Mouse (Mus musculus) embryonic facial prominence, embryonic 10.5 days (tissue): ENCODE measurements at regions not wholly inside any gene's neighbourhood (a gene's known extent, or its start where the extent isn't known, plus 50 kb on each side); places are given as distances from the start of the nearest gene placed in this dataset.
A peak's percentile ranks its signal among the peaks of the same experiment; 100 is the strongest.

Source experiments
- DNase-seq: peaks from one replicate; pipeline ENCODE4 v3.0.0-alpha.2; 2017; ENCODE audit warnings: low spot score
- H3K27ac ChIP-seq: fragments of 300-500 bp; sonication (generic); replicated peaks from 2 replicates; pipeline ENCODE4 v1.5.1; 2016; ENCODE audit warnings: mild to moderate bottlenecking
- H3K27me3 ChIP-seq: fragments of 300-500 bp; sonication (generic); replicated peaks from 2 replicates; pipeline ENCODE4 v1.6.1; 2016; ENCODE audit warnings: low read depth, mild to moderate bottlenecking; ENCODE audit not compliant: poor library complexity, severe bottlenecking
- H3K36me3 ChIP-seq: fragments of 300-500 bp; sonication (generic); replicated peaks from 2 replicates; pipeline ENCODE4 v1.6.1; 2016; ENCODE audit warnings: mild to moderate bottlenecking, moderate library complexity
- H3K4me1 ChIP-seq: fragments of 300-500 bp; sonication (generic); 2 replicates; pipeline ENCODE4 v1.6.1; 2016
- H3K4me3 ChIP-seq: fragments of 300-500 bp; sonication (generic); 2 replicates; pipeline ENCODE4 v1.5.1; 2016; ENCODE audit warnings: mild to moderate bottlenecking, moderate library complexity
- H3K9me3 ChIP-seq: fragments of 300-500 bp; sonication (generic); 2 replicates; pipeline ENCODE4 v1.6.1; 2016; ENCODE audit warnings: mild to moderate bottlenecking
- WGBS: fragments of 180-500 bp; shearing (Covaris S2); methylation state at CpG from one replicate; pipeline ENCODE4 v1.1.7; 2016; 5-methylcytosine and 5-hydroxymethylcytosine counted together

GRCm38 (mm10) chr1:133503336-133503735 is 79.2 kb upstream of the Sox13 start:
- no peaks in the 10 kb centered on the region for H3K36me3 ChIP-seq
- no peak for DNase-seq
- H3K4me1 ChIP-seq, result peaks cover 8% of the 10 kb centered on the region
- H3K4me3 ChIP-seq, result no peak overlapping the region
- H3K27me3 ChIP-seq, result no peaks in the 10 kb centered on the region
- 92% methylated on average over 2 of the region's 2 CpGs for WGBS
- H3K27ac ChIP-seq, result no peak overlapping the region
- H3K9me3 ChIP-seq, result no peaks in the 10 kb centered on the region

- no peaks in the 10 kb centered on the region for H3K36me3 ChIP-seq
- H3K27me3 ChIP-seq, result no peaks in the 10 kb centered on the region
- H3K9me3 ChIP-seq, result no peaks in the 10 kb centered on the region
- DNase-seq, result no peak
- peaks cover 8% of the 10 kb centered on the region for H3K4me1 ChIP-seq
- peak overlapping the region; percentile 58 for H3K27ac ChIP-seq
- H3K4me3 ChIP-seq, result no peak overlapping the region
- WGBS, result 50% methylated on average over 13 of the region's 13 CpGs
These were observed 76.8 kb upstream of the Sox13 start for GRCm38 (mm10) chr1:133501016-133501415.

GRCm38 (mm10) chr1:133492986-133493741 is 69.0 kb upstream of the Sox13 start:
- Histone ChIP-seq H3K36me3 (no peaks in the 10 kb centered on the region), H3K27me3 (no peaks in the 10 kb centered on the region), H3K27ac (peak overlapping the region; percentile 95), H3K4me3 (peak overlapping the region; percentile 57), H3K9me3 (no peaks in the 10 kb centered on the region), H3K4me1 (peaks cover 30% of the 10 kb centered on the region)
- DNase-seq, result peak; percentile 78
- under 1% methylated on average over 29 of the region's 29 CpGs for WGBS

- Histone ChIP-seq H3K27ac (peak overlapping the region; percentile 95), H3K36me3 (no peaks in the 10 kb centered on the region), H3K9me3 (no peaks in the 10 kb centered on the region), H3K4me1 (peaks cover 30% of the 10 kb centered on the region), H3K4me3 (peak overlapping the region; percentile 57), H3K27me3 (no peaks in the 10 kb centered on the region)
- 2% methylated on average over 11 of the region's 11 CpGs for WGBS
- peak; percentile 70 for DNase-seq
These were observed 68.3 kb upstream of the Sox13 start for GRCm38 (mm10) chr1:133492291-133492985.

- 13% methylated on average over 4 of the region's 4 CpGs for WGBS
- H3K4me3 ChIP-seq, result peak overlapping the region; percentile 57
These were observed 67.7 kb upstream of the Sox13 start for GRCm38 (mm10) chr1:133491857-133492290.

GRCm38 (mm10) chr1:133487171-133487901 is 63.2 kb upstream of the Sox13 start:
- Histone ChIP-seq H3K9me3 (no peaks in the 10 kb centered on the region), H3K27ac (no peak overlapping the region), H3K4me1 (peaks cover 32% of the 10 kb centered on the region), H3K36me3 (no peaks in the 10 kb centered on the region), H3K27me3 (no peaks in the 10 kb centered on the region), H3K4me3 (no peak overlapping the region)
- DNase-seq, result no peak
- 81% methylated on average over 8 of the region's 8 CpGs for WGBS

More at GRCm38 (mm10) chr1:133491857-133492290, 67.7 kb upstream of the Sox13 start:
- H3K27ac ChIP-seq, result peak overlapping the region; percentile 95
- no peaks in the 10 kb centered on the region for H3K9me3 ChIP-seq
- no peaks in the 10 kb centered on the region for H3K27me3 ChIP-seq
- DNase-seq, result no peak
- H3K36me3 ChIP-seq, result no peaks in the 10 kb centered on the region
- peaks cover 35% of the 10 kb centered on the region for H3K4me1 ChIP-seq

- no peak for DNase-seq
- H3K36me3 ChIP-seq, result no peaks in the 10 kb centered on the region
- peaks cover 23% of the 10 kb centered on the region for H3K4me1 ChIP-seq
- H3K4me3 ChIP-seq, result no peak overlapping the region
- no peaks in the 10 kb centered on the region for H3K9me3 ChIP-seq
- no peaks in the 10 kb centered on the region for H3K27me3 ChIP-seq
- 66% methylated on average over 10 of the region's 10 CpGs for WGBS
- no peak overlapping the region for H3K27ac ChIP-seq
These were observed 62.2 kb upstream of the Sox13 start for GRCm38 (mm10) chr1:133486370-133486769.

- 53% methylated on average over 5 of the region's 5 CpGs for WGBS
- no peak overlapping the region for H3K27ac ChIP-seq
These were observed 58.7 kb upstream of the Sox13 start for GRCm38 (mm10) chr1:133482891-133483290.

GRCm38 (mm10) chr1:133474546-133474945 is 50.4 kb upstream of the Sox13 start:
- H3K27ac ChIP-seq, result no peak overlapping the region

More at GRCm38 (mm10) chr1:133482891-133483290, 58.7 kb upstream of the Sox13 start:
- Histone ChIP-seq H3K4me1 (peaks cover 20% of the 10 kb centered on the region), H3K27me3 (no peaks in the 10 kb centered on the region), H3K9me3 (no peaks in the 10 kb centered on the region), H3K4me3 (no peak overlapping the region), H3K36me3 (no peaks in the 10 kb centered on the region)
- DNase-seq, result no peak

More at GRCm38 (mm10) chr1:133474546-133474945, 50.4 kb upstream of the Sox13 start:
- Histone ChIP-seq H3K36me3 (no peaks in the 10 kb centered on the region), H3K27me3 (no peaks in the 10 kb centered on the region), H3K4me3 (no peak overlapping the region), H3K4me1 (peaks cover 20% of the 10 kb centered on the region), H3K9me3 (no peaks in the 10 kb centered on the region)
- DNase-seq, result no peak
- 76% methylated on average over 2 of the region's 2 CpGs for WGBS
